Mouse (Mus musculus) CH12.LX (cell line): ENCODE data around the gene Pde1b.

Source experiments
- BHLHE40 ChIP-seq: IDR thresholded peaks from 2 replicates; pipeline ENCODE4 v1.6.1; 2011; ENCODE audit warnings: mild to moderate bottlenecking, low read depth, low read length, improper control_type of control experiment
- CTCF ChIP-seq, 2 experiments: IDR thresholded peaks in 1 of 2; conservative IDR thresholded peaks in 1 of 2; 2 replicates each; pipeline ENCODE4 v1.5.1; 2011 to 2012; ENCODE audit warnings: low read depth in 2 of 2, low read length in 2 of 2, improper control_type of control experiment in 1 of 2, inconsistent platforms in 1 of 2, mild to moderate bottlenecking in 1 of 2, moderate library complexity in 1 of 2
- ELF1 ChIP-seq: IDR thresholded peaks from 2 replicates; pipeline ENCODE4 v1.6.1; 2014; ENCODE audit warnings: low read depth, mild to moderate bottlenecking, inconsistent platforms, low read length, improper control_type of control experiment
- JUND ChIP-seq: conservative IDR thresholded peaks from 2 replicates; pipeline ENCODE4 v1.6.1; 2011; ENCODE audit warnings: low read depth, low read length, improper control_type of control experiment
- MAFK ChIP-seq: IDR thresholded peaks from 2 replicates; pipeline ENCODE4 v1.6.1; 2011; ENCODE audit warnings: low read length, improper control_type of control experiment; ENCODE audit not compliant: insufficient replicate concordance
- MAX ChIP-seq: IDR thresholded peaks from 2 replicates; pipeline ENCODE4 v1.6.1; 2011; ENCODE audit warnings: low read length, improper control_type of control experiment
- NRF1 ChIP-seq: IDR thresholded peaks from 2 replicates; pipeline ENCODE4 v1.6.1; 2014; ENCODE audit warnings: low read depth, mild to moderate bottlenecking, inconsistent platforms, low read length, improper control_type of control experiment, moderate library complexity
- POLR2A ChIP-seq: IDR thresholded peaks from 2 replicates; pipeline ENCODE4 v1.6.1; 2011; ENCODE audit warnings: low read depth, mild to moderate bottlenecking, improper control_type of control experiment, low read length
- USF2 ChIP-seq: conservative IDR thresholded peaks from 2 replicates; pipeline ENCODE4 v1.6.1; 2011; ENCODE audit warnings: low read depth, low read length, improper control_type of control experiment
- ZC3H11A ChIP-seq: IDR thresholded peaks from 2 replicates; pipeline ENCODE4 v1.6.1; 2012; ENCODE audit warnings: low read depth, mild to moderate bottlenecking, inconsistent platforms, low read length, improper control_type of control experiment

DNA sequence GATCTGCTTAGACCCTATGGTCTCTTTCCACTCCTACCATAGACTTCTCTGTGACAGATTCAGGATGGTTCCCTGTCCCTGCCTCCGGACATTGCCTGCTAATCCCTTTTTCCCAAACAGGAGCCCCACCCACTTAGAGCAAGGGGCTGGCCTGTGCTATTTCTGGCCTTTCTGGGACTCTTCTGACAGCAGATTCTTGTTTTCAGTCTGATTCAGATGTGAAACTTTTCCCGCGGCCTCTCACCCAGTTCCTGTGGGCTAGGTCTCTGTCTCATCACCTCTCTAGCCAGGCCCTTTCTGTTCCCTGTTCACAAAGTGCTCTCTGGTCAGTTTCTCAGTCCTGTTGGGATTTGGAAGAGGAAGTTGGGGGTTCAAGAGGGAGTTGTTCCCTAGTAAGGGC lies 12.1 kb downstream of the Pde1b start:
- no peak for TF ChIP-seq USF2
- no peak for TF ChIP-seq NRF1
- TF ChIP-seq CTCF (conservative IDR thresholded peaks at IDR 0.05 in 1 of 2, IDR thresholded peaks at IDR 0.05 in 1 of 2; ENCODE audit: low read depth in 2 of 2, low read length in 2 of 2) = no peak
- TF ChIP-seq POLR2A = no peak
- no peak for TF ChIP-seq JUND
- no peak for TF ChIP-seq BHLHE40
- no peak for TF ChIP-seq ZC3H11A
- no peak for TF ChIP-seq MAX
- TF ChIP-seq ELF1 = 0 out of 2 replicates have a peak, but pooled peaks have one; percentile 7
- no peak for TF ChIP-seq MAFK
